Mouse (Mus musculus) hindbrain, postnatal 0 days (tissue): ENCODE measurements at regions not wholly inside any gene's neighbourhood (a gene's known extent, or its start where the extent isn't known, plus 50 kb on each side); places are given as distances from the start of the nearest gene placed in this dataset.
A peak's percentile ranks its signal among the peaks of the same experiment; 100 is the strongest.

ENCODE experiments used
- ATAC-seq: fragments of 200-750 bp; cut with Nextera tagmentation; 2 replicates; pipeline ENCODE4 v1.8.0; 2017; ENCODE audit warnings: mild to moderate bottlenecking, moderate TSS enrichment, moderate library complexity
- DNase-seq: peaks from one replicate; pipeline ENCODE4 v3.0.0-alpha.2; 2015; ENCODE audit warnings: low spot score
- H3K27ac ChIP-seq: fragments of 300-500 bp; sonication (generic); 2 replicates; pipeline ENCODE4 v1.5.1; 2014; ENCODE audit warnings: mild to moderate bottlenecking
- H3K27me3 ChIP-seq: fragments of 300-500 bp; sonication (generic); 2 replicates; pipeline ENCODE4 v1.6.1; 2014; ENCODE audit warnings: low read length, mixed read lengths; ENCODE audit not compliant: insufficient read depth
- H3K36me3 ChIP-seq: fragments of 300-500 bp; sonication (generic); 2 replicates; pipeline ENCODE4 v1.6.1; 2014; ENCODE audit warnings: low read length, mixed read lengths; ENCODE audit not compliant: insufficient read depth
- H3K4me1 ChIP-seq: fragments of 300-500 bp; sonication (generic); 2 replicates; pipeline ENCODE4 v1.6.1; 2014; ENCODE audit warnings: antibody characterized with exemption, low read length, mixed read lengths; ENCODE audit not compliant: insufficient read depth
- H3K4me2 ChIP-seq: fragments of 300-500 bp; sonication (generic); 2 replicates; pipeline ENCODE4 v1.6.1; 2014; ENCODE audit warnings: low read depth, mild to moderate bottlenecking, low read length, moderate library complexity, mixed read lengths
- H3K4me3 ChIP-seq: fragments of 300-500 bp; sonication (generic); 2 replicates; pipeline ENCODE4 v1.5.1; 2014; ENCODE audit warnings: low read length
- H3K9ac ChIP-seq: fragments of 300-500 bp; sonication (generic); replicated peaks from 2 replicates; pipeline ENCODE4 v1.6.1; 2014; ENCODE audit warnings: mild to moderate bottlenecking, low read length, moderate library complexity, mixed read lengths
- H3K9me3 ChIP-seq: fragments of 300-500 bp; sonication (generic); 2 replicates; pipeline ENCODE4 v1.6.1; 2016; ENCODE audit warnings: low read length, mixed read lengths
- CTCF ChIP-seq: IDR thresholded peaks from 2 replicates; pipeline ENCODE4 v1.5.1; 2016; ENCODE audit warnings: antibody characterized with exemption, control low read depth, low read depth
- WGBS: fragments of 180-500 bp; shearing (Covaris S2); extraction: QIAGEN DNeasy Blood & Tissue Kit; methylation state at CpG from one replicate; pipeline ENCODE4 v1.1.7; 2014; 5-methylcytosine and 5-hydroxymethylcytosine counted together

DNA sequence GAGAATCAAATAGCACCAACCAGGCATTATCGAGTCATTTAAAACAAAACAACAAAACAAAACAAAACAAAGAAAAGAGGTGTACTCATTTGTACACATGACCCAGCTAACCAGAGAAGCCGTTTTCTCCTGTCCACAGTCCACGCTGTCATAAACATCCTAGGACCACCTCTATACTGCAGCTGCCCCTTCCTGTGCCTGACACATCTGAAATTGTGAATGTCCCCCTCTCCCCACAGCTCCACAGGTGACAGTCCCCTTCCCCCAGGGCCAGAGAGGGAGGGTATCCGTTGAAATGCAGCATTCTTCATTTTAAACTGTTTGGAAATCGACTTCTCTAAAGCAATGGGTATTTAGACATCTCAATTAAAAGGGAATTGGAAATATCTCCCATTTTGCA lies 265.0 kb upstream of the Sall1 start:
- DNase-seq, result no peak
- 22% methylated on average over 5 of the region's 5 CpGs for WGBS
- H3K4me2 ChIP-seq, result no peak overlapping the region
- no peak overlapping the region for H3K4me3 ChIP-seq
- 0 out of 2 replicates have a peak, but pooled peaks cover 4% of the 10 kb centered on the region for H3K27me3 ChIP-seq
- no peaks in the 10 kb centered on the region for H3K4me1 ChIP-seq
- ATAC-seq, result no peak
- peak overlapping the region; percentile 22; the same call in 1 of the 2 replicates for H3K27ac ChIP-seq
- TF ChIP-seq CTCF, result no peak
- no peak overlapping the region for H3K9ac ChIP-seq
- H3K36me3 ChIP-seq, result no peaks in the 10 kb centered on the region
- H3K9me3 ChIP-seq, result no peaks in the 10 kb centered on the region

DNA sequence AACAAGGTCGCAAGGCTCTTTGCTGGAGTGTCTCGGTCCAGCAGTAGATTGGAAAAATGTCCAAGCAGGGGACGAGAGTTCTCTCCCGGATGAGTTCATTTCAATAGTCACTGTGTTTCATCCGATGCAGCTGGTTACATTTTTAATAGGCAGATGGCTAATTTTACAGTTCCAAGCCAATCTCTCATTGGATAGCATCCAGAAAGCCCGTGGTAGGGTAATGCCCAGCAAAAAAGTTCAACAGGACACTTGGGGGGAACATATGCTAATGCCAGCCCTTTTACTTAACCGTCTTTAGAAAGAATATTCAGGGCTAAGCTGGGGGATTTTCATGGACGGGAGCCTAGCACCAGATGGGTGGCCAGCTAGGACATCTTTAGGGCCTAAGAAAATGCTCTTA lies 264.6 kb upstream of the Sall1 start:
- no peaks in the 10 kb centered on the region for H3K4me1 ChIP-seq
- H3K9ac ChIP-seq, result no peak overlapping the region
- TF ChIP-seq CTCF, result no peak
- no peak overlapping the region for H3K4me2 ChIP-seq
- ATAC-seq, result peak; percentile 45; the same call in 1 of the 2 replicates
- H3K27me3 ChIP-seq, result 0 out of 2 replicates have a peak, but pooled peaks cover 4% of the 10 kb centered on the region
- 18% methylated on average over 8 of the region's 8 CpGs for WGBS
- DNase-seq, result peak; percentile 76
- no peaks in the 10 kb centered on the region for H3K36me3 ChIP-seq
- peak overlapping the region; percentile 22; the same call in 1 of the 2 replicates for H3K27ac ChIP-seq
- H3K9me3 ChIP-seq, result no peaks in the 10 kb centered on the region
- no peak overlapping the region for H3K4me3 ChIP-seq

DNA sequence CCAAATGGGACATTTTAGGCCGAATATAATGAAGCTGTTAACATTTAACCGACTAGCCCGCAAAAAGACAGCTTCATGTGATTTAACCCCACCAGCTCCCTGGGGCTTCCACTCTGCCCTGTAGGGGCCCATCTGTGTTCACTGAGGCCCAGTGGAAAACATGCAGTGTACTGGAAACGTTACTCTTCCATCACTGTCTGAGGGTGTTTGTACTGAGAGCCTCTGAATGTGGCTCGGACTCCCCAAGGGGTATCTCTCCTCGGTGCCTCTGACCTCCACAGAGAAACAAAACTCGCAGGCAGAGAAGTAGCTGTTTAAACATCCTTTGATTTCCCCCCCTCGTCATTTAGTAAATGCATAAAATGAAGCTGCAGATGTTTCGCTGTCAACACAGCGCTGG lies 263.6 kb upstream of the Sall1 start:
- Histone ChIP-seq H3K27ac (no peak overlapping the region), H3K9ac (no peak overlapping the region), H3K27me3 (0 out of 2 replicates have a peak, but pooled peaks cover 4% of the 10 kb centered on the region), H3K4me3 (no peak overlapping the region), H3K4me2 (no peak overlapping the region), H3K4me1 (no peaks in the 10 kb centered on the region), H3K9me3 (no peaks in the 10 kb centered on the region), H3K36me3 (no peaks in the 10 kb centered on the region)
- 29% methylated on average over 10 of the region's 10 CpGs for WGBS
- TF ChIP-seq CTCF, result no peak
- DNase-seq (no peak), ATAC-seq (no peak)

DNA sequence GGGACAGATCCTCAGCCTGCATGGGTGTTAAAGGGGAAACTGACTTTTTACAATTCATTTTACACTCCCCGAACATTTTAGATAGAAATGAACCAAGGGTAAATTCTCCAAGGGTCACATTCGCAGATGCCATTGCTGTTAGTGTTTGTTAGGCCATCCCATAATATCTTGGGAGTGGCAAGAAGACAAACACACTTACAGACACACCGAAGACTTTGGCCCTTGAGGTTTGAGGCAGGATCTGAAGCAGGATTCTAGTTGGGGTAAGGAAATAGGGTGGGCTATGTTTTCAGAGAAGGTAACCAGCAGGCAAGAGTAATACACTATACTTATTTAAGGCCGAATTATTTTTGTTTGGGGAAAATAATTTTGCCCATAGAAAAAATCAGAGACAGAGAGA lies 263.1 kb upstream of the Sall1 start:
- WGBS, result 79% methylated on average over 4 of the region's 4 CpGs
- DNase-seq, result no peak
- no peak for TF ChIP-seq CTCF

DNA sequence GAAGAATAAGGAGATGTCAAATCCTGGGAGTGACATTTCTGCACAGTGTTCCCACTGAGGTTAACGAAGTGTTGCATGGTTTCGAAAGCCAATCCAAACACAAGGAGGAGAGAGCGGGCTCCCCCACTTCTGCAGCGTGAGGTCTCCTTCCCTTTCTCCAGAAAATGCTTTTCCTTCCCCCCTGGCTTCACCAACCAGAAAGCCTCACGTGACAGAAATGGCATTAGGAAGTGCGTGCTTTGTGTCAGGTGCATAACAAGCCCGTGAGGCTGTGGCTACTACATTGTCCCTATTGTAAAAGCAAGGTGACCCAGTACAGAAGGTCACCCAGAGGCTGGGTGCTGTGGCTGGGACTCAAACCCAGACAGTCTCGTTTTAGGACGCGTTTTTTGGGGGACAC lies 260.2 kb upstream of the Sall1 start:
- H3K27ac ChIP-seq, result no peak overlapping the region
- no peak overlapping the region for H3K4me3 ChIP-seq
- no peaks in the 10 kb centered on the region for H3K4me1 ChIP-seq
- ATAC-seq (no peak), DNase-seq (no peak)
- WGBS, result 47% methylated on average over 10 of the region's 10 CpGs
- no peak overlapping the region for H3K9ac ChIP-seq
- no peaks in the 10 kb centered on the region for H3K36me3 ChIP-seq
- H3K4me2 ChIP-seq, result no peak overlapping the region
- H3K27me3 ChIP-seq, result 0 out of 2 replicates have a peak, but pooled peaks cover 4% of the 10 kb centered on the region
- no peak for TF ChIP-seq CTCF
- H3K9me3 ChIP-seq, result no peaks in the 10 kb centered on the region

More for the DNA sequence above, 263.1 kb upstream of the Sall1 start:
- Histone ChIP-seq H3K9me3 (no peaks in the 10 kb centered on the region), H3K4me3 (no peak overlapping the region), H3K9ac (no peak overlapping the region), H3K4me2 (no peak overlapping the region), H3K36me3 (no peaks in the 10 kb centered on the region), H3K27me3 (0 out of 2 replicates have a peak, but pooled peaks cover 4% of the 10 kb centered on the region), H3K4me1 (no peaks in the 10 kb centered on the region), H3K27ac (no peak overlapping the region)
- no peak for ATAC-seq

DNA sequence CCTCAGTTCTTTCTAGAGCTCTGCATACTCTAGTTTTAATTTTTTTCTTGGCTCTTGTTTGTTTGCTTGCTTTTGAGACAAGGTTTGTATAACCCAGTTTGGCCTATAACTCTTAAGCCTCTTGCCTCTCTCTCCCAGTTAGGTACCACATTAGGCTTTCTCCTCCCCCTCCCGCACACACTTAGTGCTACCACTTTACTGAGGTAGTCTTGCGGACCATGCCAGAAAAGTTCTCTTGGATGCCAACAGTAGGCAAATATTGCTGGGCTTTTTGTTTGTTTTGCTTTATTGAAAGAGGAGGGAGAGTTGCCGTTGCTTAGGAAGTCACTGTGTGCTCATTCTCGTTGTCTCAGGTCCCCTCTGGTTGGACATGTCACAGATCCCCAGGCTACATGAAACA lies 259.4 kb upstream of the Sall1 start:
- DNase-seq (no peak), ATAC-seq (no peak)
- H3K4me1 ChIP-seq, result no peaks in the 10 kb centered on the region
- H3K4me3 ChIP-seq, result no peak overlapping the region
- H3K27ac ChIP-seq, result no peak overlapping the region
- H3K4me2 ChIP-seq, result no peak overlapping the region
- no peaks in the 10 kb centered on the region for H3K36me3 ChIP-seq
- H3K9me3 ChIP-seq, result no peaks in the 10 kb centered on the region
- H3K27me3 ChIP-seq, result 0 out of 2 replicates have a peak, but pooled peaks cover 4% of the 10 kb centered on the region
- TF ChIP-seq CTCF, result no peak
- no peak overlapping the region for H3K9ac ChIP-seq
- 79% methylated on average over 4 of the region's 4 CpGs for WGBS

DNA sequence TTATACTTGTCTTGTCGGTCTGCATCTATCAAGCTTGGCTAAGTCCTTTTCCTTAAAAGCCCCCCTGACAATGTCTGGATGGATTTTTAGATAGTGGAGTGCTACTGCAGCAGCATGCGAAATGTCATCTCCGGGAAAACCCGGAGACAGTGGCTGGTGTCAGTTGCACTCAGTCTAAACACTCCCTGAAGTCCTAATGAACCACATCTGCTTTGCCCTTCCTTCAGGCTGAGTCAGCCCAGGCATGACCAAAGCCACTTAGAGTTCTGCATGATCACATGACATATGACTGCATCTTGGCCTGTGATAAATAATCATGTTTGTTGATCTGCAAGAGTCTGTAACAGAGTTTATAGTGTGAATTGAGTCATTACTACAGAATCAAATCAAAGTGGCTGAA lies 255.7 kb upstream of the Sall1 start:
- WGBS, result 89% methylated on average over 4 of the region's 4 CpGs
- ATAC-seq (no peak), DNase-seq (no peak)
- no peaks in the 10 kb centered on the region for H3K9me3 ChIP-seq
- no peak for TF ChIP-seq CTCF
- no peak overlapping the region for H3K27ac ChIP-seq
- no peaks in the 10 kb centered on the region for H3K36me3 ChIP-seq
- H3K27me3 ChIP-seq, result no peaks in the 10 kb centered on the region
- no peaks in the 10 kb centered on the region for H3K4me1 ChIP-seq
- no peak overlapping the region for H3K4me3 ChIP-seq
- H3K4me2 ChIP-seq, result no peak overlapping the region
- H3K9ac ChIP-seq, result no peak overlapping the region
